Mouse (Mus musculus) adrenal gland, postnatal 14 days (tissue): ENCODE results near the gene Nphp1. TPM values are rescaled to one million over a fixed set of nuclear protein-coding genes. Genes with fewer than 3 reads are reported as not detected.

Experiments used
- DNase-seq: peaks from one replicate; pipeline ENCODE4 v3.0.0; 2021; ENCODE audit warnings: mixed read lengths
- total RNA-seq: library from RNA; stranded (reverse); gene quantifications from 2 replicates; pipeline ENCODE4 v1.2.3, GENCODE M21; 2021

Gene Nphp1
- total RNA-seq, 1 experiment from 2014 or later, result 20.9 TPM

DNA sequence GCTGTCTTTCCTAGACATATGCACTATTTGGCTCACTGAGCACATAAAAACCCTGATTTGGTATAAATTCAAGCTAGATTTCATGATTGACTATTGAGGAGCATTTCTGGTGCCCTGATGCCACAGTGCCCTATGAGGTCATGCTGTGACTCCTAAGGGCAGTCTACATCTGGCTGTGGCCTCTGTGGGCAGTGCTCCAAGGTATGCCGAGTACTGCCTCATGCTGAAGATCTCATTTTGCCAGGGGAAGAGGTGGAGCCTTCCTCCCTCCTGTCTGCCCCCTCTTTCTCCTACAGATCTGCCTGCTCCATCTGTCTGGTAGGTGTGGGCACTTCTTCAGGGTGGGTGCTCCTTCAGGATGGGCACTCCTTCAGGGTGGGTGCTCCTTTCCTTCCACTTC, 39.3 kb downstream of the Nphp1 start:
- DNase-seq, result peak; percentile 28

GRCm38 (mm10) chr2:127748316-127748715, 40.4 kb downstream of the Nphp1 start:
- no peak for DNase-seq

GRCm38 (mm10) chr2:127742637-127743036, 46.1 kb downstream of the Nphp1 start:
- no peak for DNase-seq

DNA sequence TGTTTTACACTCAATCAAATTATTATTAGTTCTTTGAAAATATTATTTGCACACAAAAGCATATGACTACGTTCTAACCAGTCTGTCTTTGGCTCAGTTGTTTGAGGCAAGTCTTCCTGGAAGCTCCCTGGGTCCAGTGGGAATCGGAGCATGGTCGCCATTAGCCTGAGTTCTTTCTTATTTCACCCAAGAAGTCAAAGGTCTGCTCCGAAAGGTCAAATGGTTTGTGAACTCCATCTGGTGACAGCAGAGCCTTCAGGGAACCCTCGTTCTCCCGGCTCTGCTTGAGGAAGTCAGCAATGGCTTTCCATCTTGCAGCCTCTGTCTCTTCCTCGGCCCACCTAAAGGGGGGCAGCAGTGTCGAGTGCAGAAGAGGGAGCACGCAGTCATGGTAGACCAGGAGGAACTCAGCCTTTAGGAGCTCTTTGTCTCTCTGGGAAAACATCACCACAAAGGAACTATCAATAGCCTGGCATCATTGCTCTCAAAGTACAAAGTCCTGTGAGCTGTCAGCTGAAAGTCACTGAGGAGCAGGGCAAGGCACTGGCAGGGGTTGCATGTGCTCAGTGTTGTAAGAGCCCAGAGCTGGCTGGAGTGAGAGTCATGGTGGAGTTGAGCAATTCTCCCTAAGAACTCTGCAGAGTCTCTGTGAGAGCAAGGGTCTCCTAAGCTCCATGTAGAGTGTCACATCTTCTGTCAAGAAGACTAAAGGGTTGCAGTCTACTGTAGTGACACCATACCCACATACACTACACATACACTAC, 47.8 kb downstream of the Nphp1 start:
- DNase-seq, result peak; percentile 66

GRCm38 (mm10) chr2:127737885-127738284, 50.8 kb downstream of the Nphp1 start:
- no peak for DNase-seq

DNA sequence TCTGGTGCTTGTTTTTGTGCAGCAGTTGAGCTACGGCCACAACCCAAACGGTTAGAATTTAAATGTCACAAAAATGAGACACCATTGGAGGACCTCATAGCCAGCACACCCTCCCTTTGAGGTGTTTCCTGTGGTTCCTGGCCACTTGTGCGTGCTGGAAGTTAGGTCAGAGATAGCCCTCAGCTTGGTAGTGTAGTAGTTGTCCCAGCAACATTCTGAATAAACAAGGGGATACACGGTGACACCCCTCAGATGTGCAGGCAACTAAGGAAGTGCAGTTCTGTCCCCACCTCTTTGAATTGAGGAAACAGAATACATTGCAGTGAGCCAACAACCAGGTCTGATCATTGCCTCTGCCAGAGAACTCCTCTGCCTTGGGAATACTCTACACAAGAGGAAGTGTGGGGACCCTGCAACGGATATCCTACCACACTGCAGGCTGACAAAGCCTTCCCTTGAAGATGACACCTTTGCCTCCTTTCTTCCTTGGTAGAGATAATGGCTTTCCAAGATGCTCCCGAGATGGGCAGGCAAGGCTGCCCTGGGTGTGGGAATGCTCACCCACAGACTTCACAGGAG, 52.0 kb downstream of the Nphp1 start:
- no peak for DNase-seq

DNA sequence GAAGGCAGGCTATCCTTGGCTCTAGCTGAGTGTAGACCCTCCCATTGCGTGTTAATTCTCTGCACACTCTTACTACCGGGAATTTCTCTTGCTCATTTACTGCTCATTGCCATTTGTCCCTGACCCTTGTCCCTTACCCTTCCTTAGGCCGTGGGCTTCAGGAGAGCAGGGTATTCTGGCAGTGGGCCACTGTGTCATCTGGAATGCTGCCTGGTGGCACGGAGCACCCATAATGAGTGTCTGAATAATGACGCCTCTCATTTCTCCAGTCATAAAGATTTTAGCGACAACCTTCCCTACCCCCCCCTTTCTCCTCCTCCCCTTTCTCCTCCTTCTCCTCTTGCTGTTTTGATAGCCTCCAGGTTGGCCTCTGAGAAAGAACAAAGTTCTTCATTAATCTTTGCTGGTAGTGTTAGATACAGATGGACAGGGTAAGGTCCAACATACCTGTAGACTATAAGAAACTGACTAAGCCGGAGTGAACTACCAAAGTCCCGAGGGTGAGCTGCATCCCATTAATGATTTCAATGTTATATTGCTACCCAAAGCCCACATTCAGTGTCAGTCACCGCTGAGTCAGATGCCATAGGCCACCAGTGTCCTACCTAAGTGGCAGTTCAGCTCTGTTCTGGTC, 53.1 kb downstream of the Nphp1 start:
- DNase-seq, result no peak

DNA sequence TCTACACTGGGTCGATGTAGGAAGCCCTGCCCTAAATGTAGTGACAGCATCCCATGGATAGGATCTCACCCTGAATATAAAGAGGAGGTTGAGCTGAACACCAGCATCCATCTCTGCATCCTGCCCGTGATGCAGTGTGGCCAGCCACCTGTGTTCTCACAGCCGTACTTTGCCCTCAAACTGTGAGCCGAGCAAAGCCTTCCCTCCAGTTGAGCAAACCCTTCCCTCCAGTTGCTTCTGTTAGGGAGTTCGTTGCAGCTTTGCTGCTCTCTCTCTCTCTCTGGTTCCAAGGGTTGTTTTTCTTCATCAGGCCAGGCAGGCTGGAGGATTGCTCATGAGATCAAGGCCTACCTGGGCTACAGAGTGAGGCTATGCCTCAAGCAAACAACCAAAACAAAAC, 53.8 kb downstream of the Nphp1 start:
- DNase-seq, result no peak

- no peak for DNase-seq
Observed at GRCm38 (mm10) chr2:127730301-127730997, 58.2 kb downstream of the Nphp1 start.

- DNase-seq, result peak; percentile 35
Observed at GRCm38 (mm10) chr2:127729671-127730070, 59.0 kb downstream of the Nphp1 start, which contains the start of gene Mall. Mall (minus strand) TSS chr2:127729932.

- no peak for DNase-seq
Observed at GRCm38 (mm10) chr2:127728661-127729450, 59.8 kb downstream of the Nphp1 start.

DNA sequence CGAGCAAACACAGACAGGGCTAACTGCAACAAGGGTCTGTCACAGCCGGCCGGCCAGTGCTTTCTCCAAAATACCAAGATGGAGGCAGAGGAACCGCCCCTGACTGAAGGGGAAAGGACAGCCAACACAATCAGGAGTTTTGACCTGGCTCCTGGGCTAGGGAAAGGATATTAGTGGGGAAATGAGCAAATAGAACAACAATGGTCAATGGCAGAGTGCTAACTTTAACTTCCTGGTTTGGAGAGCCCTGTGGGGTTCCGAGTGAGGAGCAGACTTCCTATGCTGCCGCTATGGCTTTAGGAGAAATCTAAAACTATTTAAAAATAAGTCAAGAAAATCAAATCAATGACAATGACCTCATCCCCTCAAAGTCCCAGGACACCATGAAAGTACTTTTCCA, 60.6 kb downstream of the Nphp1 start:
- DNase-seq, result no peak

DNA sequence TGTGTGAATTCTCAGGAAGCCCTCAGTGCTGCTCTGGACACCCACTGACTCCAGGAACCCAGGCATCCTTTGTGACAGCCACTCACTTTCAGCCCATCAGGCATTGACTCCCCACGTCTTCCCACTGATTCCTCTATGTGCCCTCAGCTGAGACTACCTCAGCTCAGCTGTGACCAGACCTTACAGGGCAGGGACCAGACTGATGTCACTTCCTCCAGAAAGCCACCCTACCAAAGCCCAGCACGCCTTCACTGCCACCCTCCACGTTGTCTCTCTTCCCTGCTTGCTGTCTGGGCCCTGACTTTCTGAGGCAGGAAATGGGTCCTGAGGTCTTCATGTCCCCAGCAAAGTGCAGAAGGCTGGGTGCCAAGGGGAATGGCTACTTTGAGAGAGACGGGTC, 65.5 kb downstream of the Nphp1 start:
- no peak for DNase-seq

DNA sequence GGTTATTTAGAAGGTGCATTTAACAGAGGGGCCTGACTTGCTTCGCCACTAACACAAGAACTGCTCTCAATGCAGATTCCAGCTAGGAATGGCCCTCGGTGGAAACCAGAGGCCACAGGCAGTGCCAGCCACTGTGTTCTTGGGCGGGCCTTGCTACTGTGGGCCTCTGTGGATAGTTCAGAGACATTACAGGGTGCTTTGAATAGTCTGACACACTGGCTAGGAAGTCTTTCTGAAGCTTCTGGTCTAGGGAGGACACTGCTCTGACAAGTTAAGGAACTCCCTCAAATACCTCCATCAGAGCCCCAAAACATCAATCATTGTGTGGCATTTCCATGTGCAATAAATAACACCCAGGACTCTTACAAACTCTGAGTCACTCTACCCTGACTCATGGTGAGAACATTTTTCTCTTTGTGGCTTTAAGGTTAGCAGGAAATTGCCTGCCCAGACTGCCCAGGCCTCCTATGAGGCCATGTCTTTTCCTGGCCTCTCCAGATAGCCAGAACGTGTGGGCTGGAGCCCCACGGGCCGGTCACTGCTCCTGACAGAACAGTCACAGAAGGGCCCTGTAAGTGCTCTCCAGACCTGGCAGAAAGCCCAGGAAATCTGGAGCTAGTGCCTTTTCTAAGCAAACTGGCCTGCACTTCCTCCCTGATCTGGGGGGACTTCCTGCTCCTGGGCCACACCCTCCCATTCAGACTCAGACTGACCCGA, 66.4 kb downstream of the Nphp1 start:
- DNase-seq, result peak; percentile 82

DNA sequence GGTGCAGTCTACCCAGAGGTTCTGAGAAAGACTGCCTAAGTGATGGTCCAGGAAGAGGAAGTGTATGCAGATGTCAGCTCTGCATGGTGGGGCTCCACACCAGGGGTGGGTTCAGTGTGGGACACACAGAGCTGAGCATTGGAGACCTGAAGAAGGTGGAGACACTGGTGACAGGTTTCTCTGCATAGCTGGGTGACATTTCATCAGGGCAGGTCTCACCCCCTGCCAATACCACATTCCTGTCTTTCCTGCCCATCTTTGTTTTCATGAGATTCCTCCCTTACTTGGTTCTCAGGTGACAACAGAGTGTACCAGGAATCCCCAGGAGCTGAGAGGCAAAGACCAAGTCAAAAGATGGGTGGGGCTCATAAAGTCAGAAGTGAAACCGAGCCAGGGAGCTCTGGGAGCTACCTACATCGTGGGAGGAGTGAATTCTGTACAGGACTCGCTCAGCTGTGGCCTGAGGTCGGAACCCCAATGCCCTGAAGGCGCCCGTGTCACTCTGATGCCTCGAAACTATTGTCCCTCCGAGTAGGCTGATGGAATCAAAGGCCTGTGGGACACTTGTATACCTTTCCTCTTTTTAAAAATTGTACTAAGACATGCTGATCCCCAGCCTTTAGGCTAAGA, 69.7 kb downstream of the Nphp1 start:
- no peak for DNase-seq

- DNase-seq, result no peak
Observed at GRCm38 (mm10) chr2:127714726-127715125, 74.0 kb downstream of the Nphp1 start.

DNA sequence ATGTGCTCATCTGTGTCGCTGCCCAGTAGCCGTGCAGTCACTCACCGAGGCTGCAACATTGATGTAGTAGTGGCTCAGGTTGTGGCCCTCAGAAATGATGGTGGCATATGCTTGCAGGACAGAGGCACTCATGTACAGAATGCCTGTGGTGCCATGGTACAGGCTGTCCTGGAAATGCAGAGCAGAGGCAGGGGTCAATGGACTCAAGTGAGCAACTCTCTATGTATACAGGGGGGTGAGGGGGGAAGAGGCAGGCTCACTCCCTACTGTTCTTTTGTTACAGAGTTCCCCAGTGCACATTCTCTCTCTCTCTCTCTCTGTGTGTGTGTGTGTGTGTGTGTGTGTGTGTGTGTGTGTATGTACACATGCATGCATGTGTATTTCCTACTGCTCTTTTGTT, 79.9 kb downstream of the Nphp1 start:
- no peak for DNase-seq

DNA sequence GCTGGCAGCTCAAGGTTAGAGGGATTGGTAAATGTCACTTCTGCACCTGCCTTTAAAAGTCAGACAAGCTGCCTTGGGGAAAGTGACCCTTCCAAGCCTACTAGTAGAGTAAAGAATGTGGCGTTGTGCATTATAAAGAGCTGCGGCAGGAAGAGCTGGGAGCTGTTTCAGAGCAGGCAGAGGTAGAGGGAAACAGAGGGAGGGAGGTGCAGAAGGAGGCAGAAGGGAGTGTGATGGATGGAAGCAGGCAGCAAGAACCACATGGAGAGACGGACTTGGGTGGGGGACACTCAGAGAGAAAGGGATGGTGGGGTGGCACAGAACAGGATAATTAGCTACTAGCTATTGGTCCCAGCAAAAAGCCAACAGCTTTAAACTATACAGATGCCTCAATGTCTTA, 80.6 kb downstream of the Nphp1 start:
- no peak for DNase-seq

DNA sequence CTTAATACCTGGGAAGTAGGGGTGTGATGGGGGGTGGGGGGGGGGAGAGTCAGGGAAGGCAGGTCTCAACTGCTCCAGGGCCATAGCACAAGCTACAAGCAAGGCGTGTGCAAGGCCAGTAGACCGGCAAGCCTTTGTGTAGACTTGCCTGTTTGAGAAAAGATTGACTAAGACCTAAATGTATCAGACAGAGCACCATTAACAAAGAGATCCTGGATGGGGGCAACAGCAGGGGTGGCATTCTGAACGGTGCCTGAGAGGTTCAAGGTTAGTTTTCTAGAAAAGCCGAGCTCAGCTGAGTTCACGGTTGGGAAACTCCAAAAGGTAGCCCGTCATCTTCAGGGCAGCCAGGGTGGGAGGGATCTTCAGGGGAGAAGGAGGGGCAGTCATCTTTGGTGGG, 83.4 kb downstream of the Nphp1 start:
- no peak for DNase-seq
